Mouse (Mus musculus) gastrocnemius, postnatal 25 days (tissue): ENCODE results near the gene Mybph. TPM values are rescaled to one million over a fixed set of nuclear protein-coding genes. Genes with fewer than 3 reads are reported as not detected.
A peak's percentile ranks its signal among the peaks of the same experiment; 100 is the strongest.

Experiments used
- DNase-seq: peaks from one replicate; pipeline ENCODE4 v3.0.0; 2022
- long read RNA-seq, 2 experiments: library from polyadenylated mRNA; stranded (forward); transcript quantifications; one replicate each; pipeline ENCODE4 v2.0.0; 2021
- total RNA-seq, 2 experiments: library from RNA; stranded (reverse); gene quantifications; 1 replicate in 1 of 2; 2 replicates in 1 of 2; pipeline ENCODE4 v1.2.3; 2021

Gene Mybph
- 100 to 1,000 TPM; 335 to 488 TPM for total RNA-seq
- long read RNA-seq, experiment 1, transcript Mybph-201 (11 exons, 1,828 nt): major isoform, 103 of 433 reads
- long read RNA-seq, experiment 1, partial matches to known transcripts: 274 of 433 reads
- long read RNA-seq, experiment 1, other reads (novel, unspliced or antisense): 56 of 433 reads
- long read RNA-seq, experiment 2, transcript Mybph-201 (11 exons, 1,828 nt): major isoform, 59 of 202 reads
- long read RNA-seq, experiment 2, partial matches to known transcripts: 99 of 202 reads
- long read RNA-seq, experiment 2, other reads (novel, unspliced or antisense): 44 of 202 reads

DNA sequence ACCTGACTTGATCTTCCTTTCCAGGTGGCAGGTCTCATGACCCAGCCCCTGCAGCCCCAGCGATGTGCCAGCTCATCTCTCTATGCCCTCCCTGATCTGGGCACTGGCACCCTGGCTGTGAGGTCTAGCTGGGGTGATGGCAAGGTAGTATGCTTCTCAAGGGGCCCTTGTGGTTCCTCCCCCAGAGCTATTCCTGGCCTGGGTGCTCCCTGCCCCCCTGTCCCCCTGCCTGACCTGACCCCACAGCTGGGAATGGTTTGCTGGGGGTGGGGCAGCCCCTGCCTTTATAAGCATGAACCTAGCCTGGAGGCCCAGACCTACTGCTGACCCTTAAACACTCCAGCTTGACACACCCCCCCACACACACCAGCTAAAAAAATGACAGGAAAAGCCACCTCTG lies at the start of gene Mybph:
Gene Mybph, plus strand, starts transcription at position 323 of the 400 bp plus-strand sequence.
- peak; percentile 81 for DNase-seq

DNA sequence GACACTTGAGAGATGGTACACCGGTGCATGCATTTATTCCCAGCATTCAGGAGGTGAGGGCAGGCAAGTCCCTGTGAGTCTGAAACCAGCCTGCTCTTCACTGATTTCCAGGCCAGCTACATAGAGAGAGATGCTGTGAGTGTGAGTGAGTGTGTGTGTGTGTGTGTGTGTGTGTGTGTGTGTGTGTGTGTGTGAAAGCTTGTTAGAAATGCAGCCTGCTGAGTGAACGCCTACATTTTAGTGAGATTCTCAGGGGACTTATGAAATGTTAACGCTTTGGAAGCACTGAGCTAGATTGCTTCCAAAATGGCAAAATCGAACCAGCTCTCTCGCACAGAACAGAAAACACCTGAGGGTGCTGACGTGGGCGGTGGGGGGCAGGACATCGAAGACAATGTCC lies 47.2 kb upstream of the Mybph start:
- DNase-seq: no peak

DNA sequence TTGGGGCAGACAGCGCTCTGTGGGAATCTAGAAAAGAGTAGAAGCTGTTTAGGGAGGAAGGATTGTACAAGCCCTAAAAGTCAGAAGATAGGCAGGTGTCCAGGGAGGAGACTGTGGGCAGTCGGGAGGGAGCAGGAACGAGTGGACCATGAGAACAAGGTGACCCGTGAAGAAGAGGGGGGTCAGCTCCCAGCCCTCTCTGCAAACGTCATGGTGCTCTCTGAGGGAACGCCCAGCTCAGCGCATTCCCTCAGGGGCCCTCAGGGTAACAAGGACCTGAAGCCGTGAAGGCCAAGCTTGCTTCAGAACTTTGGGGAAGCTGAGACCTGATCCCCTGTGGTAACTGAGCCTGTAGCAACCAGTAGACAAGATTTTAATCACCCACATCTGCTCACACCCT lies 43.2 kb upstream of the Mybph start:
- no peak for DNase-seq

DNA sequence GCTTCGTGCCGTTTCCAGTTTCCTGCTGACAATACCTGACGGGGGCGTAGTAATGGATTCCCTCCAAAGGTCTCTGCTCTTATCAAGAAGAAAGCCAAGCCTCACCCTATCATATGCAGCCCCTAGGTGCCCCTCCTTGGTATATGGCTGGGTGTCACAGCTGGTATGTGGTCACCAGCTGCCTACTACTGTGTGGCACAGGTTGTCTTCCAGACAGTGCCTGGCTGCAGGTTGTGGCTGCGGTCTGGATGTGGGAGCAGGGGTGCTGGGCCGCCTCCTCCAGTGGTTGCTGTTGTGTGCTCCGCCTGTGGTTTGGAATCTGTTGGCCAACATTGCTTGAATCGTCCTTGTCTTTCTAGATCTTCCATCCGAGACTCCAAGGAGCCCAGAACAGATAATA lies 42.5 kb upstream of the Mybph start:
- DNase-seq: no peak

DNA sequence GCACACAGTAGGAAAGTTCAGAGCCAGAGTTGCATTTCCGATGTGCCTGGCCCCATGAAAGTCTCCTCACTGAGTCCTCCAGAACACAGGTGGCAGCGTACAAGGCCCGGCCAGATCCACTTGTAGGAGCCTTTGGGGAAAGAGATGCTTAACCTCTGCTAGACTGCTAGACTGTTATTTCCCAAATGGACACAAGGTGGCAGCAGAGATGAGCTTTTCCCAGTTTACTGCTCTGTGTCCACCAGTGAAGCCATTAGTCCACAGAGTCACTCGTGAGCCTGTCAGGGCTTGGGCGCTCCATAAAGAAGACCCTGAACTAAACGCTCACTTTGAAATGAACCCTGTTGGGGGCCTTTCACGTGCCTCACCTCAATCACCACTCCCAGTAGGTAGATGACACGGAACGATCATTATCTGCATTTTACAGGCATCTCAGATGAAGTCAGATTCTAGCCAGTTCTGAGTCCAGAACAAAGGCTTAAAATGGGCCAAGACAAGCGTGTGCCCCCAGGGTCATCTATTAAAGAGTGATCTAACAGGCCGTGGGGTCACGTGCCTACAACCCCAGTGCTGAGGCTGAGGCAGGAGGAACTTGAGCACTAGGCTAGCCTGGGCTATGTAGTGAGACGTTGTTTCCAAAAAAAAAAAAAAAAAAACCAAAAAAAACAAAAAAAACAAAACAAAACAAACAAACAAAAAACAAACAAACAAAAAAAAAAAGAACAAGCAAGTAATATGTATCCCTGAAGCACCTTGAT lies 41.4 kb upstream of the Mybph start:
- peak; percentile 65 for DNase-seq

DNA sequence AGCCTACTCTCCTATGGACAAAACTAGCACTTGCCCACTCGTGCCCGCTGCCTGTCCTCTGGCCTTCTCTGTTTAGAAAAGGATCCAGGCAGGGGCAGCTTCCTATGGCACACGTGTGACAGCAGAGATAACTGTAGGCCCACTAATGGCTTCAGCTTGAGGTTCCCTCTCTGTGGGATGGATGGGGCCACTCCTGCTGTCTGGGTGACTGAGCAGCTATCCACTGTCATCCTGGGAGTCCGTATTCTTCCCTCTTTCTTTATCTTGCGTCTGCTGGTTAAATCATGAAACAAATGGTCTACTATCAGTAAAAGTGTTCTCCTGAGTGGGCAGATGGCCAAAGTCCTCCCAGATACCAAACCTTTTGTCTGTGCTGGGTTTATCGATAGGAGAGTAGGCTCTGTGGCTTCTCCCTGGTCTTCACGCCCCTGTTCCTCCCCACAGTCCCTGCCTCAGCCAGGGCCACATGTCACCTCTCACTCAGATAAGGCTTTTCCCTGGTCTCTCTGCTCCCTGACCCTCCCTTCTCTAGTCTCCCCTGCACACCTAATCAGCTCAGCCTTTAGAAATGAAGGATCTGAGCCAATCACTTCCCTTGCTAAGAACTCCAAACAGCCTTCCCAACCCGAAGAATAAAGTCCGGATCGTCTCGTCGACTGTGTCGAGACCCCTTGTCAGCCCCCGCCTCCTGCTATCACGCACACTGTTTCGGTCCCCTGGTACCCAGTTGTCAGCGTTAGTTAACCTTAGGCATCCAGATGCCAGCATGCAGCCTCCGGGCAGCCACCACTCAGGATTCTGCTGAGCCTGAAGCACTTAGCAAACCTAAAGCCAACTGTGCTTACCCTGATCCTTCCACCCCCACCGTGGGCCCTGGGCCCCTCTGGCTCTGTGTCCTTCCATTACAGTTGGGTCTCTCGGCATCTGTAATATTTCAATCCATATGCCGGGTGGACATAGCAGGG lies 40.3 kb upstream of the Mybph start:
- DNase-seq: no peak

DNA sequence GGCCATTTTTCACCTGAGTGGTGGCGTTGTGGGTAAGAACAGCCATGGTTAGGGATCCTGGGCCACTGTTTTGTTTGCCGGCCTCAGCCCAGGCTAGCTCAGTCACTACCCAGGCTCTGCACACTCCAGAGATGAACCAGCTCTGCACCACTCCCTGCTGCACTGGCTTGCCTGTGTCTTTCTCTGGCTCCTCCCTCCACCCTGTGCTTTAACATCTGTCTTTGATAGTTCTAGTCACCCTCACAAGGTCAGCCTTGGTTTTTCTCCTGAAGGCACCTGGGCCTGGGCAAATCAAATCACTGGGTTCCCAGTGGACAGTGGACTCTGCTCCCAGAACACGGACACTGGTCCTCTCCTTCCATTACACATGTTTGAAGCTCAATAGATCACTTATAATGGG lies 39.1 kb upstream of the Mybph start:
- no peak for DNase-seq

DNA sequence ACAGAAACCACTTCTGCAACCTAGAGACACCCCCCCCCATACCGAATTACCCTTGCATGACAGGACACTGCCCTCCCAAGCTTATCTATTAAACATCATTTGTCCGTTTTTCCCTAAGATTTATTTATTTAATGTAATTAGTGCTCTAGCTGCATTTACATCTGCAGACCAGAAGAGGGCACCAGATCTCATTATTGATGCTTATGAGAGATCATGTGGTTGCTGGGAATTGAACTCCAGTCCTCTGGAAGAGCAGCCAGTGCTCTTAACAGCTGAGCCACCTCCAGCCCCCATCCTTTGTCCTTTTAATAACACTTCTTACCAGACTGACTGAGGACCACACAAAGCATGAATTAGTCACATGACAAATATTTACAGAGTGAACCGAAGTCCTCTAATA lies 38.6 kb upstream of the Mybph start:
- no peak for DNase-seq

DNA sequence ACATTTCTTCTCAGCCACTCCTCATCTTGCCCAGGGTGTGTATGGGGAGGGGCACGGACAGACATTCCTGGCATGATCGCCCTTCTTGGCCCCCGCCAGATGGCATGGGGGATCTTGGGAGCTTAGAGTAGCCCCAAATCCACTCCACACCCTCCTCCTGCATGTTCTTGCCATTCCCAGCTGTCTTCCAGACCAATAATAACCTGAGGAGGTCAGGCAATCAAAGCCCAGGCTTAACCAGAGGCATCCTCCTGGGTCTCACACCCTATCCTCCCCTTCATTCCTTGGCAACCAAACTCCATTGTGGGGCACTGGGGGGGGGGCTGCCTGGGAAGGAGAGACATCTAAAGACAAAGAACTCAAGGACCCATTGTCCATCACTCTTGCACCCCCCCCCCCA lies 32.8 kb upstream of the Mybph start:
- no peak for DNase-seq

DNA sequence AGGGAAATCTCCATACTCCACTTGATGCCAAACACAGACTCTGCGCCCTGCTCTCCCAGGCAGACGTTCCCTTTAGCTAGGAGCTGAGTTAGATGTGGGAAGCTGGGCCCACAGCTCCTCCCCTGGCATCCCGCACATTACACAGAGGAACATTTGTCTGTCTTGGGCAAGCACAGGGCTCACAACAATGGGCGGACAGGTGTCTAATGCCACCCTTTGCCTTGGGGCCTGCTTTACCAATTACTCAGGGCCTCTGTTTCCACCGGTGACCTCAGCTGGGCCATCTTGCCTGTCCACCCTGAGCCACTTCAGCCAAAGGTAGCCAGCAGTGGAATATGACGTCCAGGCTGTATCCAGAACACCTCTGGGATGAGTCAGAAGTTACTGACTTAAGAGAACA lies 31.8 kb upstream of the Mybph start:
- DNase-seq: no peak

DNA sequence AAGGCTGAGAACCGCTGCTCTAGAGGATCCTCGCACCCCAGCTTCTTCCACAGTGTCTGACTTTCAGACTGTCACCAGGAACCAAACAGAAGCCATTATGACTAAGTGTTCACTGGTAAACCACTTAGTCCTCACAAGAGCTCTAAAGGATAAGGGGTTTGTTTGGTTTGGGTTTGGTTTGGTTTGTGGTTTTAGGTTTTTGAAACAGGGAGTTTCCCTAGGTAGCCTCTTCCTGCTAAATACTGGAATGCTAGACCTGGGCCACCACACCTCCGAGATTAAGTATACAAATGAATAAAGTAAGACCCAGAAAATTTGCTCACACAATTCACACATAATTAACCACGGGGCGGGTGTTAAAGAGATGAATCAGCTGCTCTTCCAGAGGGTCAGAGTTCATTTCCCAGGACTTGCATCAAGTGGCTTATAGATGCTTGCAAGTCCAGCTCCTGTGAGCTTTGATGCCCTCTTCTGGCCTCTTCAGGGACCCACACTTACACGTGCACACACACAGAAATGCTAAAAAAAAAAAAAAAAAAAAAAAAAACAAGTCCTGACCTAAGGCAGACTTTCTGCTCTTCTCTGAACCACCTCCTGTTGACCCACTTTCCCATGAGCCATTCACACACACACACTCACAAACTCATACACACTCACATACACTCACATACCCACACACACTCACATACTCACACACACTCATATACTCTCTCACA lies 30.6 kb upstream of the Mybph start:
- no peak for DNase-seq

DNA sequence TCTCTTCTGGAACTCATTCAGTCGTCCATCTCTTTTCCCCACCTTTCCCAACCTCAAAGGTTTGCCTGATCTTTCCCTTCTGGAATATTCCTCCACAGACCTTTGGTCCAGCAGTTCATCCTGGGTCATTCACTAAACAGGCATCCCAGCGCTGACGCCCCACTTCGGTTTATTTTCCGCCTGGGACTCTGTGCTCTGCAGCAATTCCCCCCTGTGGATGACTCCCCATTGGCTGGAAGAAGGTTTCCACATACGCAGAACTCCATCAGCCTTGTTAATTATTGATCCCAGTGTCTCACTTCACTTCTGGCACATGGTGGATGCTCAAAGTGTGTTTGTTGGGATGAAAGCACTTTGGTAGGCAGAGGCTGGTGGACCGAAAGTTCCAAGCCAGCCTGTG lies 29.8 kb upstream of the Mybph start:
- DNase-seq: no peak

DNA sequence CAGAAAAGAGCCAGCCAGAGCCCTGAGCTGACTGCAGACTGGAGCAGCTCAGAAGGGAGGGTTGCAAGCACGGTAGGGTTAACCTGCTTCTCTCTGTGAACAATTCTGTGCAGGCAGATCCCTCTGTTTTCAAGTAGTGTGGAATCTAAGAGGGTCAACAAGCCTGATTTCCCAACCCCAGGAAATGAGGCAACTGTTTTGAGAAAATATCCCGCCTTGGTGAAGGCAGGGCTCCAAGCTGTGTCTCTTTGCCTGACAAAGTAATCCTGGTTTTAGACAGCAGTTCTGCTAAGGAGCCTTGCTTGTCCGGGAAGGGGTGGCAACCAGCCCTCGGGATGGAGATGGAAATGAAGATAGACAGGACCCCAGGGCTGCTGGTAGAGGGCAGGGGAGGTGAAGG lies 28.8 kb upstream of the Mybph start:
- DNase-seq: no peak

DNA sequence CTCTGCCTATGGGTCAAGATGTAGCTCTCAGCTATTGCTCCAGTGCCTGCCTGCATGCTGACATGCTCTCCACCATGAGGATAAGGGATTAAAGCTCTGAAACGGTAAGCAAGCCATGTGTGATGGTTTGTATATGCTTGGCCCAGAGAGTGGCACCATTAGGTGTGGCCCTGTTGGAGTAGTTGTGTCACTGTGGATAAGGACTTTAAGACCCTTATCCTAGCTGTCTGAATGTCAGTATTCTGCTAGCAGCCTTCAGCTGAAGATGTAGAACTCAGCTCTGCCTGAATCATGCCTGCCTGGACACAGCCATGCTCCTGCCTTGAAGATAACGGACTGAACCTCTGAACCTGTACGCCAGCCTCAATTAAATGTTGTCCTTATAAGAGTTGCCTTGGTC lies 26.7 kb upstream of the Mybph start:
- no peak for DNase-seq

DNA sequence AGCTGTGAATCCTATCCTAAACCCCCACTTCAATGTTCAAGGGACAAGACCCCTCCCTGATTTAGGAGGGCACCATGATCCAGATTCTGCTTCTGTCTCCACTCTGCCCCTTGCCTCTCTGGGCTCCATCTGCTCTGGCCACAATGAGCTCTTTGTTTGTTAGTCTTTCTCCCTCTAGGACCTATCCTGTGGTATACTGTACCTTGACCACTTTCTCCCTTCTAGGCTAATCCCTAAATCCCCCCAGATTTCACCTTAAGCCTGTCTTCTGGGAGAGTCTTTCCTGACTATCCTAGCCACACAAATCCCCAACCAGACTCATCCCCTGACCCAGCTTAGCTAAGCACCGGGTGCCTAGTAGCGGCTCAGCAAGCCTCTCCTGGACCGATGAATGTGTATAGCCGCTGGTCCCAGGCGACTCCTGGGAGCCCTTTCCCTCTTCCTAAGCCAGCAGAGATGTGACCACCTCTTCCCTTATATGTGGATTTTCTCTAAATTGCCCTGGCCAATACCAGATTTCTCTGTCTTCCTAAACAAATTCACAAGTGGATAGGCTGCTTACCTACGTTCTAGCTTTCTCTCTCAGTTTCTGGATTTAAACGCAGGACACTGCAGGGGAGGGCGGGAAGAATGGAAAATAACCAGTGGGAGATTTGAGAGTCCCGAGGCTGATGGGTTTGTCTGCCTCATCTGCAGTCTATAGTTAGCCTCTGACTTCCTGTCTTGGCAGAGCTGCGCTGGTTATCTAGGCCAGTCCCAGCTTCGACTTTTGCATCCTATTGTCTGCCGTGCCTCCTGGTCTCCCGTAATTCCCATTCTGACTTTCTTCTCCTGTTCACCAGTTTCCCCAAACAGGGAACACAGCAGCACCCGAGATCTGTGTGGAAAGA lies 25.6 kb upstream of the Mybph start:
- DNase-seq: no peak

DNA sequence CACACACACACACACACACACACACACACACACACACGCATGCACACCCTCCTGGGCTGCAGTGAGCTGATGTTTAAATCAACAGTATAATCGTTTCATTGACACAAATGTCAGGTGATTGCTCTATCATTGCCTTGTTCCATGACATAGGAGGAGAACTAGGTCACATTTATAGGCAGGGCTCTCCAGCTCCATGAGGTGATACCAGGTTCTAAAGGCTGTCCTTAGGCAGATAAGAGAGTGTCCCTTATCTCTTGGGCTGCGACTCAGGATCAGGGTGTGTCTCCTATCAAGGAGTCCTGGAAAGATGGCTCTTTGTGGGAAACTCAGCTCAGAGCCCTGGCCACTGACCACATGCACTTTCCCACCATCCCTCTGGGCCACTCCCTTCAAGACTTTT lies 24.7 kb upstream of the Mybph start:
- no peak for DNase-seq

DNA sequence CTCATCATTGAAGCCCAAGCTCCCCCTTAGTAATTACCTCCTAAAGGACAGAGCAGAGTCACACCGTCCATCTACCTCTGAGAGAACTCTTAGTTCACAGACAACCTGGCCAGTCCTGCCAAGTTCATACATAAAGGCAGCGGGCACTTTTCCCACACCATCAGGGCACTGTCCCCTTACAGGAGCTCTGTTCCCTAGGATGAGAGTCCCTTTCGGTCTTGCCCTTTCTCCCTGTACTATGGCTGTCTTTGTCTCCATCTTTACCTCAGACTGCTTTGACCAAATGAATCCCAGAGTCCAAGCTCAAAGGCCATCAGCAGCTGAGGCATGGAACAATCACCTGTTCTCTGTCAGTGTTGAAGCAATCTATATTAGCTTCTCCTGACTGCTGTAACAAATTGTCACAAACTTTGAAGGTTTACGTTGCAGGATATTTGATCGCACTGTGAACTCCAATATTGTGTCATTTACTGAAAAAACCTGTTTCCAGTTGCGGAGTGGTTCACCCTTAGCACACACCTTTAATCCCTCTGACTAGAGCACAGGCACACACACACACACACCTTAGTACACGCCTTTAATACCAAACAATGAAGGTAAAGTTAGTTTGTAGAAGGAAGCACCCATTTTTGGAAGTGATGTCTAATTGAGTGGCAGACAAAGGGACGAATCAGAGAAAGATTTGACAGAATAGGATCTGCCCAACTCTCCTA lies 24.1 kb upstream of the Mybph start:
- no peak for DNase-seq

DNA sequence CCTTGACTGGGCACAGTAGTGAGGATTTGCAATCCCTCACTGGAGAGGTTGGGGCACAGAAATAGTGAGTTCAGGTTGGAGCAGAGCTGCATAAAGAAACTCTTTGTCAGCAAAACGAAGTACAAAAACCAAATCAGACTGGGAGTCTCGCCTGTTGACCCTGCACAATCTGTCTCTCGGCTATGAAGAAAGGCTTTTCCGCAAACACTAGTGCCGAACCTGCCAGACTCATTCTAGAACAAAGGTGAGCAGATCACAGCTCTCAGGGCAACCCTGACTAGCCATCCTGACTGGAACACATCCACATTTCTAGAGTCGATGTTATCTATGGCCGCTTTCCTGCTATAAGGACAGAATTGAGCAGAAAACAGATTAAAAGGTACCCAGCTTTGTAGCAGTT lies 20.2 kb upstream of the Mybph start:
- DNase-seq: no peak

DNA sequence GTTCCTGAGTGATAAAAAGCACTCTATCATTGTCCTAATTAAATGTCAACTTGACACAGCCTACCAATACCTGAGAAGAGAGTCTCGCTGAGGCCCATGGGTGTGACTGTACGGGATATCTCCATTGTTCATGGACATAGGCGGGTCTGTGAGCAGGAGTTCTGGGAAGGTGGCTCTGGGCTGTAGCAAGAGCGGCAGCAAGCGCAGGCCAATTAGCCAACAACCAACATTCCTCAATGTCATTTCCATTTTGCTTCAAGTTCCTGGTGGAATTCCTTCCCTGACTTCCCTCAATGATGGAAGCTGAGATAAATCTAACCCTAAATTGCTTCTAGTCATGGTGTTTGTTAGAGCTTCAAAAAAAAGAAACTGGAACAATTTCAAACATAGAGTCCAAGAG lies 15.3 kb upstream of the Mybph start:
- DNase-seq: no peak

DNA sequence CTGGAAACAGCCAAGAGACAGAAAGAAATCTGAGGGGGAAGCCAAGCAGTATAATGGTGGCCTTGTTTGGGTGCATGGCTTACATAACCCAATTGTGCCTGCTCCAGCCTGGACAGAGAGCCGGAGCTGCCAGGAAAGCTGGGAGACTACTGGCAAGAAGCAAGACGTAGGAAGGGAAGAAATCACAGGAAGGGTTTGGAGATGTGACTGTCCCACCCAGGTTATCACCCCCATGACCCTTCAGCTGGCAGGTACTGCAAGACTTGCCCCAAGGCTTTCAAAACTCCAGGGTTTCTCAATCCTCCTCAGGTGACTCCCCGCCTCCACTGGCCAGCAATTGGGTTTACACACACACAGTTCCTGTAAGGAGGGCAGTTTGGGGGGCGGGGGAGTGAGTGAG lies 11.2 kb upstream of the Mybph start, which contains the start of gene Chil1:
Gene Chil1, plus strand, starts transcription at position 152 of the 400 bp plus-strand sequence.
- peak; percentile 40 for DNase-seq
